Mouse (Mus musculus): ENCODE measurements around the gene Zfp326. TPM values are rescaled to one million over a fixed set of nuclear protein-coding genes. Genes with fewer than 3 reads are reported as not detected.
"Not testable (repeated sequence)": the region's sequence is repeated elsewhere in the genome, so short reads cannot be mapped to it uniquely, and the experiment has no call there.

Zfp326 gene
- total and polyA plus RNA-seq, 3 experiments: 11.6 to 38.9 (median 34.0) TPM

DNA sequence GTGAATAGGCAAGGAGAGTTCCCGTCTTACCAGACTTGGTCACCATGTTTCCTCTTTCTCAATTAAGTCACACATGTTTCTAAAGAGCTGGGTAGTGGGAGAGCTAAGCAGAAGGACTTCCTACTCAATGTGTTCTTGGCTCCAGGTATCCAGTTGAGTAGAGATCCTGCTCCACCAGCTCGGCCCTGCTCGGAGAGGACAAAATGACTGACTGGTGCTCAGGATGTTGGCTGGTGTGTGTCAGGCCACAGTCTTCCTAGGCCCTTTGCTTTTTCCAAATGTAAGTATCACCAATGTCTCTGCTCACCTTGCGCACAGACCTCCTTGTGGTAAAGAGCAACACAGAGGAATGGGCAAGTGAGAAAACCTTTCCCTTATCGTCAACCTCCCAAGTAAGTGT lies 14.7 kb upstream of the Zfp326 start:
- Histone ChIP-seq H3K36me3 (replicated peaks) (no peaks in the 10 kb centered on the region), H3K27me3 (ENCODE audit: insufficient read depth, low read length) (peaks cover 4% of the 10 kb centered on the region; the same call in 1 of the 2 replicates), H3K4me3 (ENCODE audit: low read depth, low read length) (no peak overlapping the region), H3K9me3 (replicated peaks) (no peaks in the 10 kb centered on the region; the same call in 1 of the 2 replicates), H3K4me1 (ENCODE audit: insufficient read depth, low read depth, low read length) (no peaks in the 10 kb centered on the region)
- TF ChIP-seq TAL1 (conservative IDR thresholded peaks at IDR 0.05; ENCODE audit: low read depth, low read length): no peak
- no peak for TF ChIP-seq GATA1 (IDR thresholded peaks at IDR 0.05; ENCODE audit: borderline replicate concordance, low read length)
- TF ChIP-seq GATA2 (IDR thresholded peaks at IDR 0.05; ENCODE audit: borderline replicate concordance, low read depth, low read length): no peak
- no peak for TF ChIP-seq POLR2AphosphoS5 (IDR thresholded peaks at IDR 0.05; ENCODE audit: insufficient replicate concordance, low read depth, low read length)
- TF ChIP-seq CTCF (IDR thresholded peaks at IDR 0.05; ENCODE audit: low read depth, low read length): no peak
- no peak for ATAC-seq (ENCODE audit: extremely low read depth, insufficient number of reproducible peaks, low FRiP score, poor library complexity, severe bottlenecking)
- no peak for DNase-seq (ENCODE audit: low spot score)

DNA sequence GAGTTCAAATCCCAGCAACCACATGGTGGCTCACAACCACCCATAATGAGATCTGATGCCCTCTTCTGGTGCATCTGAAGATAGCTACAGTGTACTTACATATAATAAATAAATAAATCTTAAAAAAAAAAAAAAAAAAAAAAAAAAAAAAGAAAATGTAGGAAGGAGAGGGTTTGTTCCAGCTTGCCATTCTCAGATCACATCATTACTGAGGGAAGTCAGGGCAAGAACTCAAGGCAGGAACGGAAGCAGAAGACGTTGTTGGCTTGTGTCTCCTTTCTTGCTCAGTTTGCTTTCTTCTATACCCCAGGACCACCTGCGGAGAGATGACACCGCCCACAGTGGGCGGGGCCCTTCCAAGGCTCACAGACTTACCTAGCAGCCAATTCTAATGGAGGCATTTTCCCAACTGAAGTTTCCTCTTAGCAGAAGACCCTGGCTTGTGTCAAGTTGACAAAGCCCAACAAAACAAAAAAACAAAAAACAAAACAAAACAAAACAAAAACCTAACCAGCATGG lies 11.2 kb upstream of the Zfp326 start:
- not testable (repeated sequence) for H3K4me1 ChIP-seq (ENCODE audit: insufficient read depth, low read depth, low read length); H3K27me3 ChIP-seq (ENCODE audit: insufficient read depth, low read length); H3K36me3 ChIP-seq (replicated peaks); ATAC-seq (ENCODE audit: extremely low read depth, insufficient number of reproducible peaks, low FRiP score, poor library complexity, severe bottlenecking); H3K4me3 ChIP-seq (ENCODE audit: low read depth, low read length); H3K9me3 ChIP-seq (replicated peaks); DNase-seq (ENCODE audit: low spot score)

DNA sequence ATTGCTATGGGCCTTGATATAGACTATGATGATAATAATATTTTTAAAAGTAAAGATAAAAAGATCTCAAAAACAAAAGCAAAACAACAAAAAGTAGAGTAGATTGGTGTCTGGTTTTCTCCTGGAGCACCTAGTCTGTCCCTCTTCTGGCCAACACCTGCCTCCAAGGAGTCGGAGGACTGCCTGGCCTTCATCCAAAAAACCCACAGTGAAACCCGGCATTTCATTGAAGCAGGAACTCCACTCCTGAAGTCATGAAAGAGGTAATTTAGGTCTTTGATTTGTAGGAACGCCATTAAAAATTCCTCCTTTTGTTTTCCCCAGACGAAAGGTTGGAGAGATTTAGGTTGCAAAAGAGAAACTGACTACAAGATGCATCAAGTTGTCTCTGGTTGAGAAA lies 8.9 kb upstream of the Zfp326 start:
- Histone ChIP-seq H3K36me3 (replicated peaks) (no peaks in the 10 kb centered on the region), H3K27me3 (ENCODE audit: insufficient read depth, low read length) (peaks cover 12% of the 10 kb centered on the region), H3K4me1 (ENCODE audit: insufficient read depth, low read depth, low read length) (no peaks in the 10 kb centered on the region; the same call in 1 of the 2 replicates), H3K9me3 (replicated peaks) (no peaks in the 10 kb centered on the region), H3K4me3 (ENCODE audit: low read depth, low read length) (no peak overlapping the region)
- ATAC-seq (ENCODE audit: extremely low read depth, insufficient number of reproducible peaks, low FRiP score, poor library complexity, severe bottlenecking) (no peak), DNase-seq (ENCODE audit: low spot score) (no peak)
- no peak for TF ChIP-seq CTCF (IDR thresholded peaks at IDR 0.05; ENCODE audit: low read depth, low read length)
- TF ChIP-seq TAL1 (conservative IDR thresholded peaks at IDR 0.05; ENCODE audit: low read depth, low read length): no peak
- no peak for TF ChIP-seq GATA1 (IDR thresholded peaks at IDR 0.05; ENCODE audit: borderline replicate concordance, low read length)
- no peak for TF ChIP-seq POLR2AphosphoS5 (IDR thresholded peaks at IDR 0.05; ENCODE audit: insufficient replicate concordance, low read depth, low read length)
- no peak for TF ChIP-seq GATA2 (IDR thresholded peaks at IDR 0.05; ENCODE audit: borderline replicate concordance, low read depth, low read length)

DNA sequence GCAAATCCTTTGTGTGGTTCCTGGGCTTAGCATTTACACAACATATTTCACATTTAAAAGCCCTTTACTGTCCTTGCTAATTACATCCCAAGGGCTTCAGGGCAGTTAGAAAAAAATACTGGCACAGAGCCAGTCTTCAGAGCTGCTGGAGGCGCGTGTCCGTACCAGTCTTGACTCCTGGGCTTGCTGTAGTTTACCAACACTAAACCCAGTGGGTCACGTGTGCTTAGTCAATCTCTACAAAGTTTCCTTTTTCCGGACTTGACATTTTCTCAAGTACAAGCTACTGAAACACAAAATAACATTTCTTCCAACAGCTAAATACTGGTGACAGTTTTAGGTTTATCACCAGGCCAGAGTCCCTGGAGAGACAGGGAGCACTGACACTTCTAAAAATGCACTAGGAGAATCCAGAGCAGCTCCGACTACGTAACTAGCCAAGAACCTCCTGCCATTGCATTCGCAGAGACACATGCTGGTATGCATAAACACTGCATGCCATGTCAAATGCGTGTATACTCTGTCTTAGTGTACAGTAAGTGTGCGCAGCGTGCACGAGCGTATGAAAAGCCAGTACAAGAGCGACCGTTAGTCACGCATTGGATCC lies 8.4 kb upstream of the Zfp326 start:
- TF ChIP-seq POLR2AphosphoS5 (IDR thresholded peaks at IDR 0.05; ENCODE audit: insufficient replicate concordance, low read depth, low read length) (no peak), TAL1 (conservative IDR thresholded peaks at IDR 0.05; ENCODE audit: low read depth, low read length) (no peak), GATA1 (IDR thresholded peaks at IDR 0.05; ENCODE audit: borderline replicate concordance, low read length) (no peak), CTCF (IDR thresholded peaks at IDR 0.05; ENCODE audit: low read depth, low read length) (no peak), GATA2 (IDR thresholded peaks at IDR 0.05; ENCODE audit: borderline replicate concordance, low read depth, low read length) (no peak)
- no peak for DNase-seq (ENCODE audit: low spot score)
- peaks cover 16% of the 10 kb centered on the region for H3K27me3 ChIP-seq (ENCODE audit: insufficient read depth, low read length)
- H3K9me3 ChIP-seq (replicated peaks): no peaks in the 10 kb centered on the region
- no peak overlapping the region for H3K4me3 ChIP-seq (ENCODE audit: low read depth, low read length)
- no peak for ATAC-seq (ENCODE audit: extremely low read depth, insufficient number of reproducible peaks, low FRiP score, poor library complexity, severe bottlenecking)
- H3K36me3 ChIP-seq (replicated peaks): no peaks in the 10 kb centered on the region
- no peaks in the 10 kb centered on the region; the same call in 1 of the 2 replicates for H3K4me1 ChIP-seq (ENCODE audit: insufficient read depth, low read depth, low read length)

DNA sequence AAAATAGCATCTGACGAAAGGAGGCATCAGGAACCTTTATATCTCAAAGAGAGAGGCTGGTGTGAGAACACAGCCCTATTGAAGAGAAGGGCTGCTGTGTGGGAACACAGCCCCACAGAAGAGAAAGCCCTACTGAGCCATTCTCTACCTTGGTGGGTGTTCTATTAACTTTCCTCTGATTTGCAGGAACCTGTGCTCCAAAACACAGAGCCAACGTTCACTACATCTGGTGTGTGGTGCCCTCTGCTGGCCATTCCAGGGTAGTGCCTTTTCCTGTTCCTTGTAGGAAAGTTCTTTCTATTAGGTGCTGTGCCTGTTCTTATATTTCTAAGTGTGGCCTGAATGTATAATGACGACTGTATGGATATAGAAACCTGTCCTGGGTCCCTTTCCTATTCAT lies 7.8 kb upstream of the Zfp326 start:
- H3K27me3 ChIP-seq (ENCODE audit: insufficient read depth, low read length): peaks cover 17% of the 10 kb centered on the region
- no peaks in the 10 kb centered on the region for H3K36me3 ChIP-seq (replicated peaks)
- no peaks in the 10 kb centered on the region for H3K9me3 ChIP-seq (replicated peaks)
- ATAC-seq (ENCODE audit: extremely low read depth, insufficient number of reproducible peaks, low FRiP score, poor library complexity, severe bottlenecking): peak; percentile 58; the same call in 1 of the 2 replicates
- TF ChIP-seq TAL1 (conservative IDR thresholded peaks at IDR 0.05; ENCODE audit: low read depth, low read length): no peak
- TF ChIP-seq POLR2AphosphoS5 (IDR thresholded peaks at IDR 0.05; ENCODE audit: insufficient replicate concordance, low read depth, low read length): no peak
- TF ChIP-seq GATA2 (IDR thresholded peaks at IDR 0.05; ENCODE audit: borderline replicate concordance, low read depth, low read length): no peak
- TF ChIP-seq CTCF (IDR thresholded peaks at IDR 0.05; ENCODE audit: low read depth, low read length): peak; percentile 89
- no peak overlapping the region for H3K4me3 ChIP-seq (ENCODE audit: low read depth, low read length)
- H3K4me1 ChIP-seq (ENCODE audit: insufficient read depth, low read depth, low read length): no peaks in the 10 kb centered on the region; the same call in 1 of the 2 replicates
- peak; percentile 29 for DNase-seq (ENCODE audit: low spot score)

DNA sequence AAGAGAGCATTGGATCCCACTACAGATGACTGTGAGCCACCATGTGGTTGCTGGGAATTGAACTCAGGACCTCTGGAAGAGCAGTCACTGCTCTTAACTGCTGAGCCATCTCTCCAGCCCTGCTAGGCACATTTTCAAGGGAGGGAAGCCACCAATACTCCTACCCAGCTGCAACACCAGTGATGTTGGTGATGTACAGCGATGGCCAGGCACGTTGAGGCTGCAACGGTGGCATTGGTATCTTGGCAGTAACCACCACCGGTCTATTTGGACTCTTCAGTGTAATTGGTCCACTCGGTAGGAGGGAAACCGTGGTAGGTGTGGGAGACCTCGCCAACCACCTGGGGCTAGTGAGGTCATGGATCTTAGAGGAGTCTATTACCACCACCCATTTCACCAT lies 6.6 kb upstream of the Zfp326 start:
- no peak for ATAC-seq (ENCODE audit: extremely low read depth, insufficient number of reproducible peaks, low FRiP score, poor library complexity, severe bottlenecking)
- no peak overlapping the region for H3K4me3 ChIP-seq (ENCODE audit: low read depth, low read length)
- no peaks in the 10 kb centered on the region; the same call in 1 of the 2 replicates for H3K4me1 ChIP-seq (ENCODE audit: insufficient read depth, low read depth, low read length)
- H3K9me3 ChIP-seq (replicated peaks): no peaks in the 10 kb centered on the region
- H3K36me3 ChIP-seq (replicated peaks): no peaks in the 10 kb centered on the region
- DNase-seq (ENCODE audit: low spot score): no peak
- peaks cover 26% of the 10 kb centered on the region for H3K27me3 ChIP-seq (ENCODE audit: insufficient read depth, low read length)
- TF ChIP-seq CTCF (IDR thresholded peaks at IDR 0.05; ENCODE audit: low read depth, low read length) (no peak), POLR2AphosphoS5 (IDR thresholded peaks at IDR 0.05; ENCODE audit: insufficient replicate concordance, low read depth, low read length) (no peak), GATA1 (IDR thresholded peaks at IDR 0.05; ENCODE audit: borderline replicate concordance, low read length) (no peak), TAL1 (conservative IDR thresholded peaks at IDR 0.05; ENCODE audit: low read depth, low read length) (no peak), GATA2 (IDR thresholded peaks at IDR 0.05; ENCODE audit: borderline replicate concordance, low read depth, low read length) (no peak)

Data from G1E (cell line).